Mouse (Mus musculus) forebrain, postnatal 0 days (tissue): ENCODE results near the gene Sec24b. TPM values are rescaled to one million over a fixed set of nuclear protein-coding genes. Genes with fewer than 3 reads are reported as not detected.

Experiments used
- ATAC-seq: fragments of 200-750 bp; cut with Nextera tagmentation; 2 replicates; pipeline ENCODE4 v1.8.0; 2017; ENCODE audit warnings: mild to moderate bottlenecking, moderate library complexity
- DNase-seq: peaks from one replicate; pipeline ENCODE4 v3.0.0-alpha.2; 2015
- H3K27ac ChIP-seq: fragments of 300-500 bp; sonication (generic); 2 replicates; pipeline ENCODE4 v1.5.1; 2014; ENCODE audit warnings: low read depth, mild to moderate bottlenecking, antibody characterized with exemption, low read length, moderate library complexity, mixed read lengths
- H3K27me3 ChIP-seq: fragments of 300-500 bp; sonication (generic); 2 replicates; pipeline ENCODE4 v1.6.1; 2014; ENCODE audit warnings: mild to moderate bottlenecking, low read length, mixed read lengths; ENCODE audit not compliant: insufficient read depth
- H3K36me3 ChIP-seq: fragments of 300-500 bp; sonication (generic); 2 replicates; pipeline ENCODE4 v1.6.1; 2014; ENCODE audit warnings: mild to moderate bottlenecking, moderate library complexity; ENCODE audit not compliant: insufficient read depth
- H3K4me1 ChIP-seq: fragments of 300-500 bp; sonication (generic); 2 replicates; pipeline ENCODE4 v1.6.1; 2014; ENCODE audit warnings: antibody characterized with exemption; ENCODE audit not compliant: insufficient read depth
- H3K4me2 ChIP-seq: fragments of 300-500 bp; sonication (generic); 2 replicates; pipeline ENCODE4 v1.6.1; 2014; ENCODE audit warnings: low read depth, mild to moderate bottlenecking, moderate library complexity
- H3K4me3 ChIP-seq: fragments of 300-500 bp; sonication (generic); 2 replicates; pipeline ENCODE4 v1.5.1; 2014; ENCODE audit warnings: low read depth, low read length, mixed read lengths
- H3K9ac ChIP-seq: fragments of 300-500 bp; sonication (generic); 2 replicates; pipeline ENCODE4 v1.6.1; 2014; ENCODE audit warnings: mild to moderate bottlenecking
- H3K9me3 ChIP-seq: fragments of 300-500 bp; sonication (generic); 2 replicates; pipeline ENCODE4 v1.6.1; 2016; ENCODE audit warnings: low read length
- CTCF ChIP-seq: sonication (generic); IDR thresholded peaks from 2 replicates; pipeline ENCODE4 v1.5.1; 2016; ENCODE audit warnings: antibody characterized with exemption, control low read depth, low read depth
- WGBS: fragments of 180-500 bp; shearing (Covaris S2); extraction: QIAGEN DNeasy Blood & Tissue Kit; methylation state at CpG from one replicate; pipeline ENCODE4 v1.1.7; 2014; 5-methylcytosine and 5-hydroxymethylcytosine counted together
- polyA plus RNA-seq: library from polyadenylated mRNA; unstranded; fragments of >200 nt; fragmentation: Nextera tagmentation; extraction: Ambion mirVana; gene quantifications from 2 replicates; pipeline ENCODE4 v1.2.1, GENCODE M21; 2015
- total RNA-seq: library from RNA; depleted of rRNA; stranded (reverse); fragments of >200 nt; gene quantifications from 2 replicates; pipeline ENCODE4 v1.2.3, GENCODE M21; 2014

Sec24b gene
- total and polyA plus RNA-seq, 2 experiments from 2014 or later, result 24.3 to 34.0 TPM

GRCm38 (mm10) chr3:130087466-130087865 is 26.1 kb upstream of the Sec24b start:
- H3K4me3 ChIP-seq, result no peak overlapping the region
- no peak overlapping the region for H3K27ac ChIP-seq
- H3K27me3 ChIP-seq, result no peaks in the 10 kb centered on the region
- no peak overlapping the region for H3K9ac ChIP-seq
- H3K4me2 ChIP-seq, result no peak overlapping the region
- WGBS, result 86% methylated on average over 9 of the region's 9 CpGs
- H3K9me3 ChIP-seq, result no peaks in the 10 kb centered on the region
- H3K36me3 ChIP-seq, result no peaks in the 10 kb centered on the region
- DNase-seq, result no peak
- TF ChIP-seq CTCF, result no peak
- ATAC-seq, result no peak
- H3K4me1 ChIP-seq, result no peaks in the 10 kb centered on the region

GRCm38 (mm10) chr3:130086372-130087080 is 25.2 kb upstream of the Sec24b start:
- no peaks in the 10 kb centered on the region for H3K9me3 ChIP-seq
- H3K36me3 ChIP-seq, result no peaks in the 10 kb centered on the region
- ATAC-seq (peak; percentile 61), DNase-seq (no peak)
- WGBS, result 82% methylated on average over 13 of the region's 13 CpGs
- no peak overlapping the region for H3K27ac ChIP-seq
- TF ChIP-seq CTCF, result no peak
- H3K4me1 ChIP-seq, result no peaks in the 10 kb centered on the region
- H3K27me3 ChIP-seq, result no peaks in the 10 kb centered on the region
- no peak overlapping the region for H3K4me2 ChIP-seq
- no peak overlapping the region for H3K9ac ChIP-seq
- H3K4me3 ChIP-seq, result no peak overlapping the region

- Histone ChIP-seq H3K9me3 (no peaks in the 10 kb centered on the region), H3K27ac (no peak overlapping the region), H3K36me3 (no peaks in the 10 kb centered on the region), H3K4me1 (no peaks in the 10 kb centered on the region), H3K9ac (no peak overlapping the region), H3K27me3 (no peaks in the 10 kb centered on the region), H3K4me2 (no peak overlapping the region), H3K4me3 (no peak overlapping the region)
- no peak for TF ChIP-seq CTCF
- DNase-seq (no peak), ATAC-seq (no peak)
- WGBS, result 37% methylated on average over 2 of the region's 2 CpGs
These were observed 22.0 kb upstream of the Sec24b start for GRCm38 (mm10) chr3:130083312-130083711.

- no peak overlapping the region for H3K4me2 ChIP-seq
- DNase-seq (no peak), ATAC-seq (no peak)
- no peaks in the 10 kb centered on the region for H3K36me3 ChIP-seq
- H3K4me1 ChIP-seq, result no peaks in the 10 kb centered on the region
- H3K9me3 ChIP-seq, result no peaks in the 10 kb centered on the region
- no peak overlapping the region for H3K4me3 ChIP-seq
- no peak overlapping the region for H3K9ac ChIP-seq
- TF ChIP-seq CTCF, result no peak
- no peak overlapping the region for H3K27ac ChIP-seq
- H3K27me3 ChIP-seq, result no peaks in the 10 kb centered on the region
- WGBS, result 82% methylated on average over 6 of the region's 6 CpGs
These were observed 19.3 kb upstream of the Sec24b start for GRCm38 (mm10) chr3:130080666-130081065.

GRCm38 (mm10) chr3:130079794-130080193 is 18.4 kb upstream of the Sec24b start:
- no peak overlapping the region for H3K4me3 ChIP-seq
- H3K4me1 ChIP-seq, result no peaks in the 10 kb centered on the region
- no peak overlapping the region for H3K27ac ChIP-seq
- DNase-seq (peak; percentile 87), ATAC-seq (peak; percentile 80)
- no peak overlapping the region for H3K9ac ChIP-seq
- TF ChIP-seq CTCF, result peak; percentile 89
- H3K27me3 ChIP-seq, result no peaks in the 10 kb centered on the region
- H3K36me3 ChIP-seq, result no peaks in the 10 kb centered on the region
- H3K4me2 ChIP-seq, result no peak overlapping the region
- no peaks in the 10 kb centered on the region for H3K9me3 ChIP-seq
- WGBS, result 12% methylated on average over 1 of the region's 1 CpGs

GRCm38 (mm10) chr3:130077291-130077690 is 15.9 kb upstream of the Sec24b start:
- H3K27me3 ChIP-seq, result no peaks in the 10 kb centered on the region
- no peak for TF ChIP-seq CTCF
- no peaks in the 10 kb centered on the region for H3K36me3 ChIP-seq
- 92% methylated on average over 9 of the region's 9 CpGs for WGBS
- no peak overlapping the region for H3K4me3 ChIP-seq
- no peak overlapping the region for H3K9ac ChIP-seq
- H3K4me1 ChIP-seq, result no peaks in the 10 kb centered on the region
- ATAC-seq (no peak), DNase-seq (no peak)
- no peak overlapping the region for H3K27ac ChIP-seq
- no peaks in the 10 kb centered on the region for H3K9me3 ChIP-seq
- no peak overlapping the region for H3K4me2 ChIP-seq

GRCm38 (mm10) chr3:130075746-130076145 is 14.4 kb upstream of the Sec24b start:
- H3K4me2 ChIP-seq, result no peak overlapping the region
- H3K36me3 ChIP-seq, result no peaks in the 10 kb centered on the region
- no peaks in the 10 kb centered on the region for H3K4me1 ChIP-seq
- 71% methylated on average over 1 of the region's 1 CpGs for WGBS
- DNase-seq, result no peak
- no peaks in the 10 kb centered on the region for H3K27me3 ChIP-seq
- no peak overlapping the region for H3K9ac ChIP-seq
- no peak for TF ChIP-seq CTCF
- ATAC-seq, result no peak
- H3K27ac ChIP-seq, result no peak overlapping the region
- no peak overlapping the region for H3K4me3 ChIP-seq
- no peaks in the 10 kb centered on the region for H3K9me3 ChIP-seq
